Mouse (Mus musculus): Measurements from ENCODE around the gene Tmem51. TPM values are rescaled to one million over a fixed set of nuclear protein-coding genes. Genes with fewer than 3 reads are reported as not detected.
A peak's percentile ranks its signal among the peaks of the same experiment; 100 is the strongest.

Tmem51 gene
- polyA plus RNA-seq, 1 experiment from 2014 or later: 8.3 TPM

GRCm38 (mm10) chr4:142080901-142081630 lies 3.0 kb downstream of the Tmem51 start:
- H3K36me3 ChIP-seq: no peaks in the 10 kb centered on the region
- H3K27ac ChIP-seq (replicated peaks): no peak overlapping the region
- no peak overlapping the region; the same call in 1 of the 2 replicates for H3K4me2 ChIP-seq
- H3K4me3 ChIP-seq: no peak overlapping the region
- H3K4me1 ChIP-seq (replicated peaks): peaks cover 37% of the 10 kb centered on the region
- no peaks in the 10 kb centered on the region for H3K9me3 ChIP-seq
- H3K27me3 ChIP-seq: peaks cover 21% of the 10 kb centered on the region
- H3K9ac ChIP-seq: no peak overlapping the region
- ATAC-seq (ENCODE audit: low FRiP score, low read depth): peak; percentile 44; the same call in 1 of the 2 replicates
- WGBS: 50% methylated on average over 18 of the region's 18 CpGs

- H3K27ac ChIP-seq (replicated peaks): no peak overlapping the region
- no peak overlapping the region for H3K4me2 ChIP-seq
- H3K9ac ChIP-seq: no peak overlapping the region
- H3K4me3 ChIP-seq: no peak overlapping the region
- H3K36me3 ChIP-seq: no peaks in the 10 kb centered on the region
- no peaks in the 10 kb centered on the region for H3K9me3 ChIP-seq
- no peak for ATAC-seq (ENCODE audit: low FRiP score, low read depth)
- peaks cover 37% of the 10 kb centered on the region for H3K4me1 ChIP-seq (replicated peaks)
- 64% methylated on average over 4 of the region's 4 CpGs for WGBS
- H3K27me3 ChIP-seq: peaks cover 17% of the 10 kb centered on the region
Measured at GRCm38 (mm10) chr4:142080487-142080767, 3.7 kb downstream of the Tmem51 start.

- no peak overlapping the region for H3K4me2 ChIP-seq
- 84% methylated on average over 14 of the region's 14 CpGs for WGBS
- H3K9me3 ChIP-seq: no peaks in the 10 kb centered on the region
- no peak for ATAC-seq (ENCODE audit: low FRiP score, low read depth)
- no peak overlapping the region for H3K27ac ChIP-seq (replicated peaks)
- H3K4me3 ChIP-seq: no peak overlapping the region
- H3K4me1 ChIP-seq (replicated peaks): peaks cover 37% of the 10 kb centered on the region
- H3K36me3 ChIP-seq: no peaks in the 10 kb centered on the region
- no peak overlapping the region for H3K9ac ChIP-seq
- H3K27me3 ChIP-seq: peaks cover 11% of the 10 kb centered on the region
Measured at GRCm38 (mm10) chr4:142079629-142080486, 4.2 kb downstream of the Tmem51 start.

GRCm38 (mm10) chr4:142077572-142078271 lies 6.4 kb downstream of the Tmem51 start:
- ATAC-seq (ENCODE audit: low FRiP score, low read depth): 0 out of 2 replicates have a peak, but pooled peaks have one; percentile 19
- 46% methylated on average over 18 of the region's 18 CpGs for WGBS
- H3K27ac ChIP-seq (replicated peaks): peak overlapping the region; percentile 3

GRCm38 (mm10) chr4:142076883-142077282 lies 7.2 kb downstream of the Tmem51 start:
- ATAC-seq (ENCODE audit: low FRiP score, low read depth): no peak
- Histone ChIP-seq H3K9me3 (no peaks in the 10 kb centered on the region), H3K36me3 (no peaks in the 10 kb centered on the region), H3K4me1 (replicated peaks) (peaks cover 24% of the 10 kb centered on the region), H3K4me3 (no peak overlapping the region), H3K27ac (replicated peaks) (no peak overlapping the region), H3K9ac (no peak overlapping the region), H3K27me3 (no peaks in the 10 kb centered on the region), H3K4me2 (no peak overlapping the region)
- 63% methylated on average over 1 of the region's 1 CpGs for WGBS

More at GRCm38 (mm10) chr4:142077572-142078271, 6.4 kb downstream of the Tmem51 start:
- H3K4me1 ChIP-seq (replicated peaks): peaks cover 23% of the 10 kb centered on the region
- H3K9me3 ChIP-seq: no peaks in the 10 kb centered on the region
- H3K36me3 ChIP-seq: no peaks in the 10 kb centered on the region
- H3K4me3 ChIP-seq: no peak overlapping the region
- 0 out of 2 replicates have a peak, but pooled peaks cover 2% of the 10 kb centered on the region for H3K27me3 ChIP-seq
- peak overlapping the region; percentile 3; the same call in 1 of the 2 replicates for H3K4me2 ChIP-seq
- no peak overlapping the region for H3K9ac ChIP-seq

- no peak overlapping the region for H3K9ac ChIP-seq
- no peak for ATAC-seq (ENCODE audit: low FRiP score, low read depth)
- H3K9me3 ChIP-seq: no peaks in the 10 kb centered on the region
Measured at GRCm38 (mm10) chr4:142075931-142076330, 8.2 kb downstream of the Tmem51 start.

GRCm38 (mm10) chr4:142074060-142074732 lies 9.9 kb downstream of the Tmem51 start:
- no peak for ATAC-seq (ENCODE audit: low FRiP score, low read depth)
- H3K4me3 ChIP-seq: no peak overlapping the region

More at GRCm38 (mm10) chr4:142075931-142076330, 8.2 kb downstream of the Tmem51 start:
- Histone ChIP-seq H3K27me3 (no peaks in the 10 kb centered on the region), H3K4me2 (no peak overlapping the region), H3K27ac (replicated peaks) (no peak overlapping the region), H3K4me1 (replicated peaks) (peaks cover 23% of the 10 kb centered on the region), H3K36me3 (no peaks in the 10 kb centered on the region), H3K4me3 (no peak overlapping the region)
- WGBS: 84% methylated on average over 11 of the region's 11 CpGs

GRCm38 (mm10) chr4:142071243-142071991 lies 12.7 kb downstream of the Tmem51 start:
- 13% methylated on average over 18 of the region's 18 CpGs for WGBS
- no peaks in the 10 kb centered on the region for H3K36me3 ChIP-seq

More at GRCm38 (mm10) chr4:142074060-142074732, 9.9 kb downstream of the Tmem51 start:
- WGBS: 64% methylated on average over 13 of the region's 13 CpGs
- Histone ChIP-seq H3K9ac (no peak overlapping the region), H3K4me1 (replicated peaks) (peaks cover 25% of the 10 kb centered on the region), H3K9me3 (no peaks in the 10 kb centered on the region), H3K27me3 (peaks cover 2% of the 10 kb centered on the region; the same call in 1 of the 2 replicates), H3K27ac (replicated peaks) (no peak overlapping the region), H3K36me3 (no peaks in the 10 kb centered on the region), H3K4me2 (no peak overlapping the region)

GRCm38 (mm10) chr4:142070840-142071239 lies 13.3 kb downstream of the Tmem51 start:
- WGBS: 5% methylated on average over 8 of the region's 8 CpGs
- no peak overlapping the region for H3K4me3 ChIP-seq
- ATAC-seq (ENCODE audit: low FRiP score, low read depth): no peak

More at GRCm38 (mm10) chr4:142071243-142071991, 12.7 kb downstream of the Tmem51 start:
- Histone ChIP-seq H3K4me3 (no peak overlapping the region), H3K9me3 (no peaks in the 10 kb centered on the region), H3K27ac (replicated peaks) (peak overlapping the region; percentile 38; the same call in 1 of the 2 replicates), H3K27me3 (peaks cover 2% of the 10 kb centered on the region; the same call in 1 of the 2 replicates), H3K9ac (no peak overlapping the region), H3K4me2 (no peak overlapping the region), H3K4me1 (replicated peaks) (peaks cover 28% of the 10 kb centered on the region)
- ATAC-seq (ENCODE audit: low FRiP score, low read depth): no peak

GRCm38 (mm10) chr4:142068899-142069812 lies 14.9 kb downstream of the Tmem51 start:
- no peaks in the 10 kb centered on the region for H3K9me3 ChIP-seq
- ATAC-seq (ENCODE audit: low FRiP score, low read depth): no peak
- H3K36me3 ChIP-seq: no peaks in the 10 kb centered on the region
- H3K9ac ChIP-seq: no peak overlapping the region
- H3K27me3 ChIP-seq: peaks cover 2% of the 10 kb centered on the region; the same call in 1 of the 2 replicates
- H3K4me3 ChIP-seq: no peak overlapping the region
- 25% methylated on average over 18 of the region's 18 CpGs for WGBS
- H3K27ac ChIP-seq (replicated peaks): no peak overlapping the region
- peaks cover 33% of the 10 kb centered on the region for H3K4me1 ChIP-seq (replicated peaks)
- no peak overlapping the region for H3K4me2 ChIP-seq

More at GRCm38 (mm10) chr4:142070840-142071239, 13.3 kb downstream of the Tmem51 start:
- Histone ChIP-seq H3K27me3 (peaks cover 2% of the 10 kb centered on the region; the same call in 1 of the 2 replicates), H3K36me3 (no peaks in the 10 kb centered on the region), H3K27ac (replicated peaks) (no peak overlapping the region), H3K9ac (no peak overlapping the region), H3K4me2 (no peak overlapping the region), H3K9me3 (no peaks in the 10 kb centered on the region), H3K4me1 (replicated peaks) (peaks cover 33% of the 10 kb centered on the region)

All from hindbrain, embryonic 15.5 days (tissue).